Mouse (Mus musculus) neural tube, embryonic 14.5 days (tissue): ENCODE results near the gene Cdc37l1. TPM values are rescaled to one million over a fixed set of nuclear protein-coding genes. Genes with fewer than 3 reads are reported as not detected.

Experiments used
- ATAC-seq: fragments of 200-750 bp; cut with Nextera tagmentation; 2 replicates; pipeline ENCODE4 v1.8.0; 2017; ENCODE audit warnings: low read depth, mild to moderate bottlenecking, moderate TSS enrichment, moderate library complexity
- H3K27ac ChIP-seq: fragments of 300-500 bp; sonication (generic); 2 replicates; pipeline ENCODE4 v1.5.1; 2014; ENCODE audit warnings: low read depth, mild to moderate bottlenecking, control low read depth, low read length, moderate library complexity, mixed read lengths
- H3K27me3 ChIP-seq: fragments of 300-500 bp; sonication (generic); 2 replicates; pipeline ENCODE4 v1.6.1; 2014; ENCODE audit warnings: low read length; ENCODE audit not compliant: control insufficient read depth, insufficient read depth
- H3K36me3 ChIP-seq: fragments of 300-500 bp; sonication (generic); 2 replicates; pipeline ENCODE4 v1.6.1; 2014; ENCODE audit warnings: low read length, mixed read lengths; ENCODE audit not compliant: control insufficient read depth, insufficient read depth
- H3K4me1 ChIP-seq: fragments of 300-500 bp; sonication (generic); 2 replicates; pipeline ENCODE4 v1.6.1; 2014; ENCODE audit warnings: low read length; ENCODE audit not compliant: control insufficient read depth, insufficient read depth
- H3K4me2 ChIP-seq: fragments of 300-500 bp; sonication (generic); 2 replicates; pipeline ENCODE4 v1.6.1; 2014; ENCODE audit warnings: mild to moderate bottlenecking, low read depth, low read length, control low read depth
- H3K4me3 ChIP-seq: fragments of 300-500 bp; sonication (generic); 2 replicates; pipeline ENCODE4 v1.5.1; 2014; ENCODE audit warnings: low read depth, low read length, control low read depth, mixed read lengths
- H3K9ac ChIP-seq: fragments of 300-500 bp; sonication (generic); replicated peaks from 2 replicates; pipeline ENCODE4 v1.6.1; 2014; ENCODE audit warnings: low read depth, mild to moderate bottlenecking, control low read depth, low read length, mixed read lengths
- H3K9me3 ChIP-seq: fragments of 300-500 bp; sonication (generic); 2 replicates; pipeline ENCODE4 v1.6.1; 2016; ENCODE audit warnings: low read length; ENCODE audit not compliant: control insufficient read depth
- WGBS: fragments of 180-500 bp; shearing (Covaris S2); extraction: QIAGEN DNeasy Blood & Tissue Kit; methylation state at CpG from one replicate; pipeline ENCODE4 v1.1.7; 2014; 5-methylcytosine and 5-hydroxymethylcytosine counted together
- polyA plus RNA-seq: library from polyadenylated mRNA; unstranded; fragments of >200 nt; fragmentation: Nextera tagmentation; extraction: Ambion mirVana; gene quantifications from 2 replicates; pipeline ENCODE4 v1.2.1, GENCODE M21; 2014

The Cdc37l1 gene
- polyA plus RNA-seq, 1 experiment from 2014 or later: 59.9 TPM

DNA sequence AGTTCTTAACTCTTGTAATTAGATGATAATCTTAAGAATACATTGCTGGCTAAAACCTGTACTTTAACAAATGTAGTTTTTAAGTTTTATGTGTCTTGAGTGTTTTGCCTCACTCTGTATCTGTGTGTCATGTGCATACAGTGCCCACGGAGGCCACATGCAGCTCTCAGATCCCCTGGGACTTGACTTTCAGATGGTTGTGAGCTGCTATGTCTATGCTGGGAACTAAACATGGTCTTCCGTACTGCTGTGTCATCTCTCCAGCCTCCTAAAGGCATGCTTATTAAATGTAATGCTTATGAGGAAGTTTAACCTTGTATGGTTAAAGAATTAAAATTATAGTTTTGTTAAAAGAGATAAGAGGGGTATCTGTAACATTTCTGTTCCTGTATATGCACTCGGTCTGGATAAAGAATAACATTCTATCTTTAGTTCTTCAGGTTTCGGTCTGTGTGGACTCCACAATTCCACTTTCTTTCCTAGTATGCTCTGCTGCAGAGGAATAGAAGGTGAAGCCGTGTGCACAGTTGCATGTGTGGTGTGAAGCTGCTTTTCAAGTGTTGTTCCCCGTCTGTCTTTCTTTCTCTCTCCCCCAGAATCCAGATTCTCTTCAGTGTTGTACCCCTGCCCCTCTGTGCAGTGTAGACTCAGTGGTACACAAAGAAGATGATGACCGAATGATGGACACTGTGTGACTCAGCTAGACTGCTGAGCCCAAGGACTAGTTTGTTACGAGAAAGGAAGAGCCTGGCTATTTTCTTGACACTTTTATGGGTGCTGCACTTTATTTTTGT is 25.5 kb downstream of the Cdc37l1 start:
- no peaks in the 10 kb centered on the region for H3K27me3 ChIP-seq
- H3K4me3 ChIP-seq: no peak overlapping the region
- 79% methylated on average over 8 of the region's 8 CpGs for WGBS
- no peaks in the 10 kb centered on the region for H3K4me1 ChIP-seq
- H3K4me2 ChIP-seq: no peak overlapping the region
- no peak for ATAC-seq
- H3K9ac ChIP-seq: no peak overlapping the region
- H3K27ac ChIP-seq: no peak overlapping the region
- peaks cover 30% of the 10 kb centered on the region for H3K36me3 ChIP-seq
- no peaks in the 10 kb centered on the region for H3K9me3 ChIP-seq

DNA sequence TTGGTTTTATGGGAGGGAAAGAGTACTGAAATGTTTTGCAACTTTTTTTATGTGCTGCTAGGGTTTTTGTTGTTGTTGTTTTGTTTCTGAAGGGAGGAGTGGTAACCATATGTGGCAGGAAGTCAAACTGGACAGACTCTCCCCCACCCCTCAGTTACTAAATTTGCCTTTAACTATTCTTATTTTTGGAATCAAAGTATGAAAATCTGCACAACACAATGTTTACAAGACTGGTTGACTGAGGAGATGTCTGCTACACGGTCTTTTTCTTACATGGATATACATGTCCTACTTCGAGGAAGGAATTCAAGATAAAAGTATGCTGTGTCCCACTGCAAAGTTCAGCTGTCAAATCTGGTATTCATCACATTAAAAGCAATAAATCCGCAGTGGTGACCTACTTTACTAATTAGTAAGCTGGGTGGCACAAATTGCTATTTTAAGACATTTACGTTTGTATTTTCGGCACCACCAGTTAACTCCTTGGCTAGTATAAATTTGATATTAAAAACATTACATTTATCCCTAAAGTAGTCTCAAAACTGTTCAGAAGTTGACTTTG is 26.1 kb downstream of the Cdc37l1 start:
- H3K36me3 ChIP-seq: peaks cover 32% of the 10 kb centered on the region
- H3K27me3 ChIP-seq: no peaks in the 10 kb centered on the region
- no peak overlapping the region for H3K9ac ChIP-seq
- 91% methylated on average over 5 of the region's 5 CpGs for WGBS
- H3K9me3 ChIP-seq: no peaks in the 10 kb centered on the region
- no peak overlapping the region for H3K4me2 ChIP-seq
- H3K4me1 ChIP-seq: no peaks in the 10 kb centered on the region
- no peak overlapping the region for H3K4me3 ChIP-seq
- H3K27ac ChIP-seq: no peak overlapping the region
- no peak for ATAC-seq

DNA sequence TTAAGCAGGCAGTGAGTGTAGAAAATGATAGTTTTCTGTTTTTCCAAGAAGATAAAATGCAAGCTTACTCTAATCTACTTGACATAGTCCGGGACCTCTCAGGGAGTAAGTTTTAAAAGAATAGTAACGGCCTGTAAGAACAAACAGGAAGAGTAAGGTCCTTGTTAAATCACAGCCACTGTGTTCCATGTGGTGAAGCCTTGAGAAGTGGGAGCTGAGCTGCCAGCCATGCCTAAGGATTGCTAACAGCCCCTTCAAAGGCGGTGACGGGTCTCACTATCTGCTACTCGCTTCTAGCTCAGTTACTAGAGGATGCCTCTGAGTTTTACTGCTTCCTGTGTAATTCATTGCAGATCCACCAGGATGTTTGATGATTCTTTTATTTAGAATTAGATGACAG is 26.6 kb downstream of the Cdc37l1 start:
- no peaks in the 10 kb centered on the region for H3K27me3 ChIP-seq
- H3K36me3 ChIP-seq: peaks cover 33% of the 10 kb centered on the region
- ATAC-seq: no peak
- no peak overlapping the region for H3K4me2 ChIP-seq
- H3K27ac ChIP-seq: no peak overlapping the region
- no peaks in the 10 kb centered on the region for H3K9me3 ChIP-seq
- no peak overlapping the region for H3K9ac ChIP-seq
- no peaks in the 10 kb centered on the region for H3K4me1 ChIP-seq
- WGBS: 76% methylated on average over 5 of the region's 5 CpGs
- no peak overlapping the region for H3K4me3 ChIP-seq

DNA sequence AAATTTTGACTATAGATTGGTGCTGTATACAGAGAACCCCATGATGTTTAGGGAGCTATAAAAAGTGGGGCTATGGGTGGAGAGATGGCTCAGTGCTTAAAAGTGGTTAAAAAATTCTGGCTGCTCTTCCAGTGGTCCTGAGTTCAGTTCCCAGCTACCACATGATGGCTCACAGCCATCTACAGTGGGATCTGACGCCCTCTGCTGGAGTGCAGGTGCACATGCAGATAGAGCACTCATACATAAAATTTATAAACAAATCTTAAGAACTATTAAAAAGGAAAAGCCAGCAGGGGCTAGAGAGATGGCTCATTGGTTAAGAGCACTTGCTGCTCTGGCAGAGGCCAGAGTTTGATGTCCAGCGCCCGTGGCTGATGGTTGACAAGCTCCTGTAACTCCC is 29.5 kb downstream of the Cdc37l1 start:
- 92% methylated on average over 3 of the region's 3 CpGs for whole genome bisulfite sequencing
- Histone ChIP-seq H3K4me3 (no peak overlapping the region), H3K4me1 (no peaks in the 10 kb centered on the region), H3K27me3 (no peaks in the 10 kb centered on the region), H3K36me3 (peaks cover 24% of the 10 kb centered on the region), H3K9ac (no peak overlapping the region), H3K4me2 (no peak overlapping the region), H3K27ac (no peak overlapping the region), H3K9me3 (no peaks in the 10 kb centered on the region)
- ATAC-seq: no peak

DNA sequence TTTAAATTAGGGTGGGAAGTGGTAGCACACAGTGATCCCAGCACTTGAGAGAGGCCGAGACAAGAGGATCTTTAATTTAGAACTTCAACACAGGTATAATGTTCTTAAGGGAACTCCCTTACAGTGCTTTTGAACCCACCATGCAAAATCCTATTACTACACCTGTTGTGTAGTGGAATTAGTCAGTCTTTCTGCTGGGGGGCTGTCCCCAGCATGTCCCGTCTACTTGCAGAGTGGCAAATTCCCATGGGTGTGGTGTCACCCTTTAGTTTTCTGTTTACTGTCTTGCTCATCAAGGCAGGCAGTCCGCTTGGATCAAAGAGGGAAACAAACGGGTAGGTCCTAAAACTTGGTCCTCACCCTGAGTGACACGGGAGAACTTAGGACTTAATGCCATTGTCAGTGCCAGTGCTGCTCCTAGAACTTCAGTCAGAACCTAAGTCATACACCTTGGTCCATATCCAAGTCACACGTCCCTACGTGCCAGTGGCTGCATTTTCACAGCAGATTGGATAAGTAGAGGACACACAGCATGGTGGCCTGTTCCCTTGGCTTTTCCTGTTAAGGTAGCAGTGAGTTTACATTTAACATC is 31.7 kb downstream of the Cdc37l1 start:
- Histone ChIP-seq H3K27me3 (no peaks in the 10 kb centered on the region), H3K36me3 (peaks cover 22% of the 10 kb centered on the region; the same call in 1 of the 2 replicates), H3K4me3 (no peak overlapping the region), H3K27ac (no peak overlapping the region), H3K4me2 (no peak overlapping the region), H3K4me1 (no peaks in the 10 kb centered on the region), H3K9ac (no peak overlapping the region), H3K9me3 (no peaks in the 10 kb centered on the region)
- no peak for ATAC-seq
- WGBS: 94% methylated on average over 7 of the region's 7 CpGs

DNA sequence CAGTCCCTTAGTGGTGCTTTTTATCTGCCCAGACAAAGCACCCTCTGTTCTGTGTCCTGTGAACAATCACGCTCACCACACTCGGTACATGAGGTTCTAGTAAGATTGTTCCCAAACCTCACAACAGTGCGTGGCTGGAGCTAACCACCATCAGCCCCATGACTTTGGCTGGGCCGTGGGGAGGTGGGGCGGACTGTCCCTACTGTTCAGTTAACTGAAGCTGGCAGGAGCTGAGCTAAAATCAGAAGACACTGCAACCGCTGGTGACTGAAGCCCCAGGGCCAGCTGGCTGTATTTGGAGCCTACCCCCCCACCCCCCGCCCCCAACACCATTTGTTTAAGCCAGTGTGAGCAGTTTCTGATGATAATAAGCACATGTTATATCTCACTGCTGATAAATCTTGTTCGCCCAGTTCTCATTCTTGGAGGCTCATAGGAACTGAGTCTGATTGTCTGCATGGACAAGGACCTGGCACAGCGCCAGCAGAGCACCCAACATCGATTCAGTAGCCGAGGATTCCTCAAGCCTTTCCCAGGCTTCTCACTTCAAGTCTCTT is 34.3 kb downstream of the Cdc37l1 start:
- peak; percentile 41; the same call in 1 of the 2 replicates for ATAC-seq
- Histone ChIP-seq H3K27me3 (no peaks in the 10 kb centered on the region), H3K4me2 (no peak overlapping the region), H3K9me3 (no peaks in the 10 kb centered on the region), H3K4me1 (no peaks in the 10 kb centered on the region), H3K36me3 (peaks cover 20% of the 10 kb centered on the region; the same call in 1 of the 2 replicates), H3K9ac (no peak overlapping the region), H3K4me3 (no peak overlapping the region), H3K27ac (no peak overlapping the region)
- 55% methylated on average over 11 of the region's 11 CpGs for WGBS

DNA sequence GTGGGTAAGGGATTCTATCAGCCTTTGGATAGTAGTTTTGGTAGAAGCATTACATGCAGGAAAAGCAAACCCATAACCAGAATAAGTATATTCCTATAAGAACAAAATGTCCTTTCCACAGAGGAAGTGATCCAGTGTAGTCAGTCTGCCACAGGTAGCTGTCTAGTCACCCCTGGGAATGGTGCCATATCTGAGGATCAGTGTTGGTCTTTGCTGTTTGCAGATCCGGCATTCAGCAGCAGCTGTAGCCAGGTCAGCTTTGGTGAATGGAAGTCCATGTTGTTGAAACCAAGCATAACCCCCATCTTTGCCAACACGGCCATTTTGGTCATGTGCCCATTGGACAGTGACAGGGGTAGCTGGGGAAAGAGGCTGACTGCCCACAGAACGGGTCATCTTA is 41.6 kb downstream of the Cdc37l1 start:
- Histone ChIP-seq H3K27ac (no peak overlapping the region), H3K9ac (no peak overlapping the region), H3K4me1 (no peaks in the 10 kb centered on the region), H3K4me2 (no peak overlapping the region), H3K27me3 (no peaks in the 10 kb centered on the region), H3K4me3 (no peak overlapping the region), H3K36me3 (no peaks in the 10 kb centered on the region), H3K9me3 (no peaks in the 10 kb centered on the region)
- no peak for ATAC-seq
- WGBS: 97% methylated on average over 3 of the region's 3 CpGs

DNA sequence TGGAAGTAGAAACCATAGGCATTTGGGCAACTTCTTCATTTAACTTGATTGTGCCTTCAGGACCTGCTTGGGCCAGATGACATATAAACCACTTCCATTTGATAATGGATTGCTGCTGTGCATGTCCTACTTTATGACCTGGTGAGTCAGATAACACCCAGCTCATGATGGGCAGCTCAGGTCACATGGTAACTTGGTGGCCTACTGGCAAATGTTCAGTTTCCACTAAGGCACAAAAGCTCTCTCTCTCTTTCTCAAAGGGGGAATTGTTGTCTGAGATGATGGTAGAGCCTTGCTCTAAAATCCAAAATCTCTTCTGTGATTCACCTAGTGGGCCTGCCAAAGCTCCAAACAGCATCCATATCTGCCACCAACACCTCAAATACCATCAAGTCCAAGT is 42.5 kb downstream of the Cdc37l1 start:
- no peaks in the 10 kb centered on the region for H3K4me1 ChIP-seq
- no peak for ATAC-seq
- H3K36me3 ChIP-seq: no peaks in the 10 kb centered on the region
- no peaks in the 10 kb centered on the region for H3K9me3 ChIP-seq
- H3K27ac ChIP-seq: no peak overlapping the region
- no peak overlapping the region for H3K4me3 ChIP-seq
- H3K27me3 ChIP-seq: no peaks in the 10 kb centered on the region
- no peak overlapping the region for H3K9ac ChIP-seq
- no peak overlapping the region for H3K4me2 ChIP-seq

DNA sequence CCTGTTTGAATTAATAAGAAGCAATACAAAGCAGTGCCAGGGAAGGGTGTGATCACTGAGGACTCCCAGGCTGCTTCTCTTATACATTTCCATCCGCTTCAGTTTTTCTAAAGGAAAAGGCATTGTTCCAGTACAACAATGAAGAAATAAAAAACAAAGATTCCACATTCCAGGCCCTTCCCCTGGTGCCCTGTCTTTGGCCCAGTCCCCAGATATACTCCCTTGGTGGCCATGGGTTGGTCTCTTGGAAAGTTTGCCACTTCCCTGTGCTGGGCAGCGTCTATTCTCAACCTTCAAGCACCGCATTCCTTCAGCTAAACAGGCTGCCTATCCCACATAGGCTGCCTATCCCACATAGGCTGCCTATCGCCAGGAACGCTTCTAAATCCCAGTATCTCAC is 46.9 kb downstream of the Cdc37l1 start:
- no peak overlapping the region for H3K4me2 ChIP-seq
- ATAC-seq: no peak
- H3K9ac ChIP-seq: no peak overlapping the region
- H3K4me3 ChIP-seq: no peak overlapping the region
- H3K27ac ChIP-seq: no peak overlapping the region
- WGBS: 85% methylated on average over 5 of the region's 5 CpGs
- H3K36me3 ChIP-seq: no peaks in the 10 kb centered on the region
- no peaks in the 10 kb centered on the region for H3K27me3 ChIP-seq
- H3K4me1 ChIP-seq: no peaks in the 10 kb centered on the region
- no peaks in the 10 kb centered on the region for H3K9me3 ChIP-seq
